Mouse (Mus musculus) erythroblast, embryonic 14.5 days (primary cell): Measurements from ENCODE around the gene Olfr555.

Experiments
- GATA1 ChIP-seq: IDR thresholded peaks from 2 replicates; pipeline ENCODE4 v1.6.1; 2012; ENCODE audit warnings: low read length, inconsistent platforms, mixed read lengths
- TAL1 ChIP-seq: IDR thresholded peaks from 3 replicates; pipeline ENCODE4 v1.6.1; 2012; ENCODE audit warnings: low read length, inconsistent platforms, mixed read lengths

- TF ChIP-seq GATA1 (no peak), TAL1 (no peak)
These were observed 39.0 kb upstream of the Olfr555 start for GRCm38 (mm10) chr7:102619608-102620007.
